Mouse (Mus musculus): Measurements from ENCODE around the gene Esyt3. TPM values are rescaled to one million over a fixed set of nuclear protein-coding genes. Genes with fewer than 3 reads are reported as not detected.

The Esyt3 gene
- polyA plus RNA-seq, 2 experiments: 0.69 to 1.1 TPM

DNA sequence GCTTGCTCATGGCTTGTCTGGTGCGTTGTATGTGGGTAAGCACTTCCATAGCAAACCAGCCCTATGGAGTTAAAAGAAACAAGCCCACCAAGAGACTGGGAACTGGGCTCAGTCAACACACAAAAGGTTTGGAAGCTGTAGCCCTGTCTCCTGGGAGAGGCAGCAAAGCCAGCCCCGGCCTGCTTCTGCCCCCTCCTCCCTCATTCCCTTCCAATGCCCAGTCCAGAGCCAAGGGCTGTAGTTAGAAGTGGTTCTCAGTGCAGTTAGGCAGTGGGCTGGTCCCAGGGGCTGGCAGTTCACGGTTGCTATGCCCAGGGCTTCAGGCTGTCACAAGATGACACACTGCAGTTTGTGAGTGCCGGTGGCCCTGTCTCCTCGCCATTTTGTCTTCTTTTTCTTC, 29.7 kb upstream of the Esyt3 start:
- Histone ChIP-seq H3K4me1 (ENCODE audit: control insufficient read depth, insufficient read depth, low read length) (no peaks in the 10 kb centered on the region), H3K27ac (replicated peaks; ENCODE audit: low read depth, low read length) (no peak overlapping the region), H3K27me3 (ENCODE audit: control insufficient read depth, insufficient read depth, low read length) (no peaks in the 10 kb centered on the region), H3K9ac (ENCODE audit: low read depth, low read length, severe bottlenecking) (no peak overlapping the region), H3K4me3 (replicated peaks; ENCODE audit: low read length) (no peak overlapping the region), H3K4me2 (replicated peaks; ENCODE audit: low read depth, low read length, severe bottlenecking) (no peak overlapping the region), H3K9me3 (ENCODE audit: control insufficient read depth, low read length) (no peaks in the 10 kb centered on the region), H3K36me3 (ENCODE audit: control insufficient read depth, insufficient read depth, low read length) (peaks cover 35% of the 10 kb centered on the region)
- no peak for ATAC-seq (ENCODE audit: low FRiP score, low read depth)
- no peak for DNase-seq (ENCODE audit: low spot score)
- no peak for TF ChIP-seq POLR2A (IDR thresholded peaks at IDR 0.05; ENCODE audit: borderline replicate concordance, extremely low read depth, insufficient read depth, insufficient read length)
- WGBS: 75% methylated on average over 5 of the region's 5 CpGs

DNA sequence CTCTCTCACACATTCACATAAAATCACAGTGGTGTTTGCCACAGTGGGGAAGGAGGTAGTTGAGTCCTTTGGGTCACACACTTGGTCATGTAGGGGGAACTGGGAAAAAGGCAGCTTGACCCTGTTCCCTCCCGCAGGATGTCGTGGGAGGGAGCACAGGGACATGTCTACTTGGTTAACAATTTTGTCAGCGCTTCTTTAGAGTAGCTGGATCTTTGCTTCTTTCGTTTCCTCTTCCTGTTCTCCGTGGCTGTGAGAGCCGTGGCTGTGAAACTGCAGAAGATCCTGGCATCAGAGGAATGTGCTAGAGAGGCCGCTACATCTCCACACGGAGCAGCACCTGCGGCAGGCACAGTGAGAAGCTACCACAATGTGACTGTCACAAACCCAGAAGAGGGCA, 24.2 kb upstream of the Esyt3 start:
- Histone ChIP-seq H3K4me2 (replicated peaks; ENCODE audit: low read depth, low read length, severe bottlenecking) (no peak overlapping the region), H3K4me1 (ENCODE audit: control insufficient read depth, insufficient read depth, low read length) (no peaks in the 10 kb centered on the region), H3K27me3 (ENCODE audit: control insufficient read depth, insufficient read depth, low read length) (no peaks in the 10 kb centered on the region), H3K27ac (replicated peaks; ENCODE audit: low read depth, low read length) (no peak overlapping the region), H3K36me3 (ENCODE audit: control insufficient read depth, insufficient read depth, low read length) (peaks cover 16% of the 10 kb centered on the region), H3K4me3 (replicated peaks; ENCODE audit: low read length) (no peak overlapping the region), H3K9ac (ENCODE audit: low read depth, low read length, severe bottlenecking) (no peak overlapping the region), H3K9me3 (ENCODE audit: control insufficient read depth, low read length) (no peaks in the 10 kb centered on the region)
- TF ChIP-seq POLR2A (IDR thresholded peaks at IDR 0.05; ENCODE audit: borderline replicate concordance, extremely low read depth, insufficient read depth, insufficient read length): no peak
- ATAC-seq (ENCODE audit: low FRiP score, low read depth) (no peak), DNase-seq (ENCODE audit: low spot score) (no peak)
- WGBS: 84% methylated on average over 9 of the region's 9 CpGs

DNA sequence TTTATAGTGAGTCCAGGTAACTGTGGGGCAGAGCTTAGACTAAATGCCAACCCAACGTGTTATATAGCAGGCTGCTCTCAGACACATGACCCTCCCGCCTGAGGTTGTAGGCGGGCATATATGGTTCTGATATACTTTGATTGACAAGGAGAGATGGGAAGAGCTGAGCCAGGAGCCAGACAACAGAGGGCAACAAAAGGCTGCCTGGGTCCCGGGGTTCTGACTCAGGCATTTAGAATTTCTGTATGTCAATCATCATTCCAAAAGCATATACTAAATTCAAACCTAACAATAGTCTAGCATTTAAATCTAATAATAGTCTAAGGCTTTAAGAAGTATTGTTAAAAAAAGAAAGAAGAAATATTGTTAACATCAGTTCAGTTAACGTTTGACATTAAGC, 20.8 kb upstream of the Esyt3 start:
- no peak for ATAC-seq (ENCODE audit: low FRiP score, low read depth)
- no peak for TF ChIP-seq POLR2A (IDR thresholded peaks at IDR 0.05; ENCODE audit: borderline replicate concordance, extremely low read depth, insufficient read depth, insufficient read length)
- 68% methylated on average over 5 of the region's 5 CpGs for WGBS
- no peak overlapping the region for H3K27ac ChIP-seq (replicated peaks; ENCODE audit: low read depth, low read length)
- no peak overlapping the region for H3K4me3 ChIP-seq (replicated peaks; ENCODE audit: low read length)
- H3K27me3 ChIP-seq (ENCODE audit: control insufficient read depth, insufficient read depth, low read length): no peaks in the 10 kb centered on the region
- no peaks in the 10 kb centered on the region for H3K4me1 ChIP-seq (ENCODE audit: control insufficient read depth, insufficient read depth, low read length)
- H3K9me3 ChIP-seq (ENCODE audit: control insufficient read depth, low read length): no peaks in the 10 kb centered on the region
- DNase-seq (ENCODE audit: low spot score): no peak
- no peak overlapping the region for H3K9ac ChIP-seq (ENCODE audit: low read depth, low read length, severe bottlenecking)
- no peaks in the 10 kb centered on the region for H3K36me3 ChIP-seq (ENCODE audit: control insufficient read depth, insufficient read depth, low read length)
- no peak overlapping the region for H3K4me2 ChIP-seq (replicated peaks; ENCODE audit: low read depth, low read length, severe bottlenecking)

DNA sequence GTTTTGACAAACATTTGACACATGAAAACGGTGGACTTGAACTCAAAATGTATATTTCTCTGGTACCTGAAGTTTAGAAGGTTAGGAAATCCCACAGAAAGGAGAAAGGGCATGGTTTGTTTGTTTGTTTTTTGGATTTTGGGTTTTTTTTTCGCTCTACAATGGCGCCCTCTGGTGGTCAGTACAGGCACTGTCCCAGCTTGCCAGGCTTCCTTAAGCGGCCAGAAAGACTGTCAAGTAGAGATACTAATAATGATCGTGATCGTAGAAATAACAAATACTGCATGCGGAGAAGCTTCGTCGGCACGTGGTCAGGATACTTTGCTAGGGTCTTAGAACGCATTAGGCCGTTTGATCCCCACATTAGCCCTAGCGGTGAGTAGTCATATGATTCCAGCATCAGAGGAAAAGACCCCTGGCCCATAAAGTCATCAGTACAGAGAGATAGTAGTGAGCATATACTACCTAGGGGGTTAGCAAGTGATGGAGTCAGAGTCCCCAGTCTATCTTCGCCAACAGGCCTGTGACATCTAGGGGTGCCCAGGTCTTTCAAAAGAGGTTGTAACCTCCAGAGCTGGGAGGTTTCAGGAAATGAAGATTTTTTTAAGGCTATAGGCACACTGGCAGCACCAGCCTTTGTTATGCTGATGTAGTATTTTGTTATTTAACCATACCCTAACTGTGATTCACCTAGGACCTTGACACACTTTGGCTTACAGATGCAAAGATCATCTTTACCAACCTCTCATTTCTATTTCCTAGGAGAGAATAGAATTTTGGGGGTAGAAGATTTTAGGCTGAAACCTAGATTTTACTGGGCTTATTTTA, 18.4 kb upstream of the Esyt3 start:
- TF ChIP-seq POLR2A (IDR thresholded peaks at IDR 0.05; ENCODE audit: borderline replicate concordance, extremely low read depth, insufficient read depth, insufficient read length): no peak

DNA sequence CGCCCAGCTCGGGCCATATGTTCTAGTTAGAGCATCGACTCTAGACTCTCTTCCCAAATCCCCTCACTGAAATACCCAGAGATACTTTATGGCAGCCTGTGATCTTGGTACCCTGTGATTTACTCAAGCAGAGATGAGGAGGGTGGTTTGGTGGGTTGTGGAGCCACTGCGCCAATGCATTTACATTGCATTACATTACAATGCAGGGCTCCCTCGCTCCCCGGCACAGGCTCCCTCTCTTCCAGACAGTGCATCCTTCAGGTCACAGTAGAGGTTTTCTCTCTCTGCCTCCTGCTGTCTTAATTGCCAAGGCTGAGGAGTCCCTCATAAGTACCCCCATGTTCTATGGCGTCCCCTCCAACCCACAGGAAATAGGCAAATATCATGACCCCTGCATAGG, 10.1 kb upstream of the Esyt3 start:
- no peak for DNase-seq (ENCODE audit: low spot score)
- Histone ChIP-seq H3K9ac (ENCODE audit: low read depth, low read length, severe bottlenecking) (no peak overlapping the region), H3K4me1 (ENCODE audit: control insufficient read depth, insufficient read depth, low read length) (no peaks in the 10 kb centered on the region), H3K4me2 (replicated peaks; ENCODE audit: low read depth, low read length, severe bottlenecking) (no peak overlapping the region), H3K9me3 (ENCODE audit: control insufficient read depth, low read length) (no peaks in the 10 kb centered on the region), H3K36me3 (ENCODE audit: control insufficient read depth, insufficient read depth, low read length) (no peaks in the 10 kb centered on the region), H3K27ac (replicated peaks; ENCODE audit: low read depth, low read length) (no peak overlapping the region), H3K4me3 (replicated peaks; ENCODE audit: low read length) (no peak overlapping the region), H3K27me3 (ENCODE audit: control insufficient read depth, insufficient read depth, low read length) (no peaks in the 10 kb centered on the region)
- 58% methylated on average over 7 of the region's 7 CpGs for WGBS
- no peak for TF ChIP-seq POLR2A (IDR thresholded peaks at IDR 0.05; ENCODE audit: borderline replicate concordance, extremely low read depth, insufficient read depth, insufficient read length)
- ATAC-seq (ENCODE audit: low FRiP score, low read depth): no peak

More for the DNA sequence above, 18.4 kb upstream of the Esyt3 start:
- H3K9me3 ChIP-seq (ENCODE audit: control insufficient read depth, low read length): no peaks in the 10 kb centered on the region
- no peaks in the 10 kb centered on the region for H3K27me3 ChIP-seq (ENCODE audit: control insufficient read depth, insufficient read depth, low read length)
- H3K27ac ChIP-seq (replicated peaks; ENCODE audit: low read depth, low read length): no peak overlapping the region
- H3K4me3 ChIP-seq (replicated peaks; ENCODE audit: low read length): no peak overlapping the region
- no peak overlapping the region for H3K9ac ChIP-seq (ENCODE audit: low read depth, low read length, severe bottlenecking)
- ATAC-seq (ENCODE audit: low FRiP score, low read depth) (no peak), DNase-seq (ENCODE audit: low spot score) (no peak)
- no peaks in the 10 kb centered on the region for H3K36me3 ChIP-seq (ENCODE audit: control insufficient read depth, insufficient read depth, low read length)
- H3K4me1 ChIP-seq (ENCODE audit: control insufficient read depth, insufficient read depth, low read length): no peaks in the 10 kb centered on the region
- 10% methylated on average over 14 of the region's 14 CpGs for WGBS
- H3K4me2 ChIP-seq (replicated peaks; ENCODE audit: low read depth, low read length, severe bottlenecking): no peak overlapping the region

Data from limb, embryonic 14.5 days (tissue).